Mouse (Mus musculus): Measurements from ENCODE around the gene Hbb-bh2. TPM values are rescaled to one million over a fixed set of nuclear protein-coding genes. Genes with fewer than 3 reads are reported as not detected.
"Not testable (repeated sequence)": the region's sequence is repeated elsewhere in the genome, so short reads cannot be mapped to it uniquely, and the experiment has no call there.

Gene Hbb-bh2
- polyA plus RNA-seq, 1 experiment from 2014 or later: not detected

DNA sequence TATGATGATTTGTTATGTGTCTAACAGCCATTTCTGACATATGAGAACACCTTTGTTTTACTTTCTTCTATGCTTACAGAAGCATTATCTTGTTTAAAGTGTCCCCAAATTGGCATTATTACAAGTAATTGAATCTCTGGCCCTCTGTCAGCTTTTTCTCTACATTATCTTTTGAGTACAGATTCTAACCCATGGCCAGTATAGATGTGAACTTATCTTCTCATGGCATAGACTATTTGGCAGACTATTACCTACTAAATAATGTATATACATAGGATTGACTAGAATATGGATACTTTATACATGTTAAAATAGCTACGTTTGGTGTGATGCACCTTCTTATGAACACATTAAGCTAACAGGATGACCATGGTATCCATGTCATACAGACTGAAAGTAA, 14.3 kb upstream of the Hbb-bh2 start:
- Histone ChIP-seq H3K4me2 (replicated peaks) (no peak overlapping the region), H3K9me3 (ENCODE audit: control insufficient read depth, low read length) (no peaks in the 10 kb centered on the region), H3K36me3 (replicated peaks; ENCODE audit: control insufficient read depth, insufficient read depth) (no peaks in the 10 kb centered on the region), H3K9ac (no peak overlapping the region), H3K4me1 (replicated peaks; ENCODE audit: control insufficient read depth, insufficient read depth, low read length) (no peaks in the 10 kb centered on the region), H3K27ac (no peak overlapping the region), H3K4me3 (replicated peaks; ENCODE audit: low read length) (no peak overlapping the region), H3K27me3 (ENCODE audit: control insufficient read depth, insufficient read depth, low read length) (no peaks in the 10 kb centered on the region)
- ATAC-seq (ENCODE audit: low FRiP score) (no peak), DNase-seq (ENCODE audit: low spot score) (no peak)
- WGBS: 73% methylated on average over 1 of the region's 1 CpGs

DNA sequence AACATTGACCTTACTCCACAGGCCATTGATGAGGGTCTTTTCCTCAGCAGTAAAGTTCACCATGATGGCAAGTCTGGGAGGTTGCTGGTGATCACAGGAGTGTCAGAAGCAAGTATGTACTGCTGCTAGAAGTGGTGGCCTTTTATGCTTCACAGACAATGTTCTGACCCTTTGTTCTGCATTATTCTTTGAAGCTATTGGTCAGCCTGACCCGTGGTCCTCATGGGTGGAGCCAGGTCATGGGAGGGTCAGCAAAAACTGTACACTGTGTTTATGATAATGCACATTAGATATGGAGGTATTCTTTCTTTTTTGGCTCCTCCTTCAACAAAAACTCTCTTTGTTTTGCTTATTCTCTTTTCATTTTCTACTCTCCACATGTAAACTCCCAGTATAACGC, 12.8 kb upstream of the Hbb-bh2 start, which contains the start of gene Hbb-y:
TSS of gene Hbb-y (minus strand) at position 127 of the 400 bp plus-strand sequence.
- Histone ChIP-seq H3K9me3 (ENCODE audit: control insufficient read depth, low read length) (no peaks in the 10 kb centered on the region), H3K4me1 (replicated peaks; ENCODE audit: control insufficient read depth, insufficient read depth, low read length) (no peaks in the 10 kb centered on the region), H3K4me3 (replicated peaks; ENCODE audit: low read length) (no peak within 1 kb of the TSS), H3K27me3 (ENCODE audit: control insufficient read depth, insufficient read depth, low read length) (no peaks in the 10 kb centered on the region), H3K36me3 (replicated peaks; ENCODE audit: control insufficient read depth, insufficient read depth) (no peaks in the 10 kb centered on the region), H3K27ac (no peak within 1 kb of the TSS), H3K4me2 (replicated peaks) (no peak within 1 kb of the TSS), H3K9ac (no peak within 1 kb of the TSS)
- ATAC-seq (ENCODE audit: low FRiP score) (no peak), DNase-seq (ENCODE audit: low spot score) (no peak)
- WGBS: 56% methylated on average over 2 of the region's 2 CpGs

DNA sequence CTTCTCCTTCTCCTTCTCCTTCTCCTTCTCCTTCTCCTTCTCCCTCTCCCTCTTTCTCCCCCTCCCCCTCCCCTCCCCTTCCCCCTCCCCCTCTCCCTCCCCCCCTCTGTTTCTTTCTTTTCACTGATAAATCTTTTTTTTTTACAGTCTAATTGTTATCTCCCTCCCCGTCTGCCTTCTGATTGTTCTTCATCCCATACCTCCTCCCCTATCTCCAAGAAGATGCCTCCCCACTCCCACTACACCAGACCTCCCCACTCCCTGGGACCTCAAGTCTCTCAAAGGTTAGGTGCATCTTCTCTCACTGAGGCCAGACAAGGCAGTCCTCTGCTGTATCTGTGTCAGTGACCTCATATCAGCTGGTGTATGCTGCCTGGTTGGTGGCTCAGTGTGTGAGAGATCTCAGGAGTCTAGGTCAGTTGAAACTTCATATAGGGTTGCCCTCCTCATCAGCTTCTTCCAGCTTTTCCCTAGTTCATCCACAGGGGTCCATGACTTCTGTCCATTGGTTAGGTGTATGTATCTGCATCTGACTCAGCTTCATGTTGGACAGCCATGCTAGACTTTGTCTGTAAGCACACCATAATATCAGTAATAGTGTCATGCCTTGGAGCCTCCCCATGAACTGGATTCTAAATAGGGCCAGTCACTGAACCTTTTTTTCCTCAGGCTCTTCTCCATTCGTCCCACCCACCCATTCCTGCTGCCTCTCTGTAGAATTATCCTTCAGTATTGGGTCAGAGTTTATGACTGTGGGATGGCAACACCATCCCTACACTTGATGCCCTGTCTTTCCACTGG, 4.4 kb upstream of the Hbb-bh2 start:
- H3K4me3 ChIP-seq (replicated peaks; ENCODE audit: low read length): no peak overlapping the region
- H3K9ac ChIP-seq: no peak overlapping the region
- 60% methylated on average over 1 of the region's 2 CpGs for WGBS

DNA sequence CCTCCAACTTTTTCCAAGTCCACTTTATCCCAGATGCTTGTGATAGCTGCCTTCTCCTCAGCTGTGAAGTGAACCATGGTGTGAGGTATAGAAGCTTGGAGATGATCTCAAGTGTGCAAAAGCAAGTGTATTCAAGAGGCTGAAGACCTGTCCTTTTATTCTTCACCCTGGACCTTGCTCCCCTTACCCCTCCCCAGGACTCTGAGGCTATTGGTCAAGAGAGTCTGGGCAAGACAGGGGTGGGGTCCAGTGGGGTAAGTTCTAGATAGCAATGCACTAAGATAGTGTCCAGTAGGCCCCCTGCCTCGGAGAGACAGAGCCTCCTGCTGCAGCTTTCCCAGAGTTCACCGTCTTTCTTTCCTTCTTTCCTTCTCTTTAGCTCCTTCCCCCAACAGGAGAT, 2.7 kb upstream of the Hbb-bh2 start, which contains the start of gene Hbb-bh1:
TSS of gene Hbb-bh1 (minus strand) at position 131 of the 400 bp plus-strand sequence.
- no peak within 1 kb of the TSS for H3K9ac ChIP-seq
- no peaks in the 10 kb centered on the region for H3K27me3 ChIP-seq (ENCODE audit: control insufficient read depth, insufficient read depth, low read length)
- no peak within 1 kb of the TSS for H3K4me3 ChIP-seq (replicated peaks; ENCODE audit: low read length)
- 92% methylated on average over 2 of the region's 2 CpGs for WGBS
- H3K9me3 ChIP-seq (ENCODE audit: control insufficient read depth, low read length): no peaks in the 10 kb centered on the region
- no peaks in the 10 kb centered on the region for H3K4me1 ChIP-seq (replicated peaks; ENCODE audit: control insufficient read depth, insufficient read depth, low read length)
- DNase-seq (ENCODE audit: low spot score): no peak
- H3K27ac ChIP-seq: no peak within 1 kb of the TSS
- no peak for ATAC-seq (ENCODE audit: low FRiP score)
- no peaks in the 10 kb centered on the region for H3K36me3 ChIP-seq (replicated peaks; ENCODE audit: control insufficient read depth, insufficient read depth)
- no peak within 1 kb of the TSS for H3K4me2 ChIP-seq (replicated peaks)

More for the DNA sequence above, 4.4 kb upstream of the Hbb-bh2 start:
- Histone ChIP-seq H3K27me3 (ENCODE audit: control insufficient read depth, insufficient read depth, low read length) (no peaks in the 10 kb centered on the region), H3K4me1 (replicated peaks; ENCODE audit: control insufficient read depth, insufficient read depth, low read length) (no peaks in the 10 kb centered on the region), H3K36me3 (replicated peaks; ENCODE audit: control insufficient read depth, insufficient read depth) (no peaks in the 10 kb centered on the region), H3K9me3 (ENCODE audit: control insufficient read depth, low read length) (no peaks in the 10 kb centered on the region), H3K27ac (no peak overlapping the region), H3K4me2 (replicated peaks) (no peak overlapping the region)
- ATAC-seq (ENCODE audit: low FRiP score) (no peak), DNase-seq (ENCODE audit: low spot score) (no peak)

DNA sequence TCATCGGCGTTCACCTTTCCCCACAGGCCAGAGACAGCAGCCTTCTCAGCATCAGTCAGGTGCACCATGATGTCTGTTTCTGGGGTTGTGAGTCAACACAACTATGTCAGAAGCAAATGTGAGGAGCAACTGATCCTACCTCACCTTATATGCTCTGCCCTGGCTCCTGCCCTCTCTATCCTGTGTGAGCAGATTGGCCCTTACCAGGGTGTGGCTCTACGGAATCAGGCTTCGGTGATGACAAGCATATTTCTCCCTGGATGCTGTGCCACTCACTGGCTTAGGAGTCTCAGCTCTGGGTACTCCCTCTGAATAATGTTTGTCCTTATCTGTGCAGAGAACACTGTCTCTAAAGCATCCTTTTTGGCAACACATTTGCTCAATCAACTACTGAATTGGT, 12.5 kb downstream of the Hbb-bh2 start, which contains the start of gene Hbb-bs:
TSS of gene Hbb-bs (minus strand) at position 289 of the 400 bp plus-strand sequence.
- 95% methylated on average over 4 of the region's 4 CpGs for WGBS
- Histone ChIP-seq H3K4me1 (replicated peaks; ENCODE audit: control insufficient read depth, insufficient read depth, low read length) (no peaks in the 10 kb centered on the region), H3K9me3 (ENCODE audit: control insufficient read depth, low read length) (no peaks in the 10 kb centered on the region), H3K27ac (no peak within 1 kb of the TSS), H3K9ac (no peak within 1 kb of the TSS), H3K4me3 (replicated peaks; ENCODE audit: low read length) (no peak within 1 kb of the TSS), H3K27me3 (ENCODE audit: control insufficient read depth, insufficient read depth, low read length) (no peaks in the 10 kb centered on the region), H3K4me2 (replicated peaks) (no peak within 1 kb of the TSS), H3K36me3 (replicated peaks; ENCODE audit: control insufficient read depth, insufficient read depth) (no peaks in the 10 kb centered on the region)
- no peak for ATAC-seq (ENCODE audit: low FRiP score)
- DNase-seq (ENCODE audit: low spot score): no peak

DNA sequence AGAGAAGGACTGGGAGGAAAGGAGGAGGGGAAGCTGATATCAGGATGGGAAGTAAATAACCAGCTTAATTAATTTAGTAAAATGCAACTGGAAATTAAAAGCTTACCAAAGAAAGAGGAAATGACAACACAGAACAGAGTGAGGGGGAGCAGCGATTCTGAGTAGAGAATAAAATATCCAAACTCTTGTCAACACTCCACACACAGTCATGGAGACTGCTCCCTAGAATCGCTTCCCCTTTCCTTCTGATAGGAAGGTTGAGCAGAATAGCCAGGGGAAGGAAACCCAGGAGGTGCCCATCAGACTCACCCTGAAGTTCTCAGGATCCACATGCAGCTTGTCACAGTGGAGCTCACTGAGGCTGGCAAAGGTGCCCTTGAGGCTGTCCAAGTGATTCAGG, 13.2 kb downstream of the Hbb-bh2 start:
- H3K4me1 ChIP-seq (replicated peaks; ENCODE audit: control insufficient read depth, insufficient read depth, low read length); H3K36me3 ChIP-seq (replicated peaks; ENCODE audit: control insufficient read depth, insufficient read depth); ATAC-seq (ENCODE audit: low FRiP score); H3K27me3 ChIP-seq (ENCODE audit: control insufficient read depth, insufficient read depth, low read length); H3K4me2 ChIP-seq (replicated peaks); DNase-seq (ENCODE audit: low spot score); H3K9me3 ChIP-seq (ENCODE audit: control insufficient read depth, low read length); H3K4me3 ChIP-seq (replicated peaks; ENCODE audit: low read length); H3K27ac ChIP-seq; H3K9ac ChIP-seq: not testable (repeated sequence)
- no CpG with 5 or more reads among the region's 2 CpGs for WGBS

DNA sequence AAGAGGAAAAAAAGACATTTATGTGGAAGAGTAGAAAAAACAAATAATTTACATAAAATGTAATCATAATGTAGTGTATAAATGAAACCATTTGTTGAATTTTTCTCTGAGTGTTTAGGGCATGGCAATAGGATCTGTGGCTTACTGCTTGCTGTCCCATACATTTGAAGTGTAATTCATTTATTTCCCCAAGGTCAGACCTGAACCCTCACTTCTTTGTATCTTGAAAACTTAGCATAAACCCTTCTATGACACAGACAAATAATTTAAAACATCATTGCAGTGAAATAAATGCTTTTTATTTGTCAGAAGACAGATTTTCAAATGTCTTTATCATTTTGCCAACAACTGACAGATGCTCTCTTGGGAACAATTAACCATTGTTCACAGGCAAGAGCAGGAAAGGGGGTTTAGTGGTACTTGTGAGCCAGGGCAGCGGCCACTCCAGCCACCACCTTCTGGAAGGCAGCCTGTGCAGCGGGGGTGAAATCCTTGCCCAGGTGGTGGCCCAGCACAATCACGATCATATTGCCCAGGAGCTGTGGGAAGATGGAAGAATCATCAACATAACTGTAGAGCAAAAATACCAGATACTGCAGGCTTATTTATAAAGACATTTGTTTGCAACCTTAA, 13.9 kb downstream of the Hbb-bh2 start:
- H3K4me1 ChIP-seq (replicated peaks; ENCODE audit: control insufficient read depth, insufficient read depth, low read length): no peaks in the 10 kb centered on the region
- no peaks in the 10 kb centered on the region for H3K9me3 ChIP-seq (ENCODE audit: control insufficient read depth, low read length)
- H3K4me2 ChIP-seq (replicated peaks): no peak overlapping the region
- no peak overlapping the region for H3K4me3 ChIP-seq (replicated peaks; ENCODE audit: low read length)
- no peak overlapping the region for H3K9ac ChIP-seq
- no peak overlapping the region for H3K27ac ChIP-seq
- ATAC-seq (ENCODE audit: low FRiP score): no peak
- no peak for DNase-seq (ENCODE audit: low spot score)
- WGBS: 54% methylated on average over 3 of the region's 3 CpGs
- H3K36me3 ChIP-seq (replicated peaks; ENCODE audit: control insufficient read depth, insufficient read depth): no peaks in the 10 kb centered on the region
- H3K27me3 ChIP-seq (ENCODE audit: control insufficient read depth, insufficient read depth, low read length): no peaks in the 10 kb centered on the region

DNA sequence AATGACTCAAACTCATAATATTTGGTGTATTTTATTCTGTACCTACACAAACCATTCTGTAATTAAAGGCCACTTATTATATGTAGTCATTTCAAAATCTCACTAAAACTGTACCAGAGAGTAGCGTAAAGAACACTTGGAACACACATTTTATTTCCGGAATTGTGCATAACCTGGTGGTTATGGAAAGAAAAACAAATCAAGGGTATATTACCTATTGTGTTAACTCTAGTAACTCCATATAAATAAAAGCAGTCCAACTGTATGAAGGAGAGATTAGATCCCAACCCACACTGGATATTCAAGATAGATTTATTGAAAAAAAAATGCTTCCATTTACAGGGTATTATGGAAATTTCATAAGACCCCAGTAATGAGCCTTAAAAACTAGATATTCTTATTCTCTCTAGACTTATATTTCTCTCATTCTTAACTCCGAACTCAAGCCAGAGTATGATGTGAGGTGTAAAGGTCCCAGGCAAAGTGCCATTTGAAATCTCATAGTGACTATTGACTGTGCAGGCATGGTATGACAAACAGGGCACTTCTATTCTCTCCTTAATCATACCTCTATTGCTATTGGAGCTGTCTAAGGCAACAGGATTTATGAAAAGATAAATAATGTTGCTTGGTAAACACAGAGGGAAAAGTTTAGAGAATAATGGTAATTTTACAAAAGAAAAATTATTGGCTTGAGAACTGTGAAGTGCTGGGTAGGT, 14.6 kb downstream of the Hbb-bh2 start:
- Histone ChIP-seq H3K27ac (no peak overlapping the region), H3K4me1 (replicated peaks; ENCODE audit: control insufficient read depth, insufficient read depth, low read length) (no peaks in the 10 kb centered on the region), H3K9me3 (ENCODE audit: control insufficient read depth, low read length) (no peaks in the 10 kb centered on the region), H3K36me3 (replicated peaks; ENCODE audit: control insufficient read depth, insufficient read depth) (no peaks in the 10 kb centered on the region), H3K4me3 (replicated peaks; ENCODE audit: low read length) (no peak overlapping the region), H3K27me3 (ENCODE audit: control insufficient read depth, insufficient read depth, low read length) (no peaks in the 10 kb centered on the region), H3K4me2 (replicated peaks) (no peak overlapping the region), H3K9ac (no peak overlapping the region)
- WGBS: 93% methylated on average over 3 of the region's 3 CpGs
- no peak for DNase-seq (ENCODE audit: low spot score)
- ATAC-seq (ENCODE audit: low FRiP score): no peak

DNA sequence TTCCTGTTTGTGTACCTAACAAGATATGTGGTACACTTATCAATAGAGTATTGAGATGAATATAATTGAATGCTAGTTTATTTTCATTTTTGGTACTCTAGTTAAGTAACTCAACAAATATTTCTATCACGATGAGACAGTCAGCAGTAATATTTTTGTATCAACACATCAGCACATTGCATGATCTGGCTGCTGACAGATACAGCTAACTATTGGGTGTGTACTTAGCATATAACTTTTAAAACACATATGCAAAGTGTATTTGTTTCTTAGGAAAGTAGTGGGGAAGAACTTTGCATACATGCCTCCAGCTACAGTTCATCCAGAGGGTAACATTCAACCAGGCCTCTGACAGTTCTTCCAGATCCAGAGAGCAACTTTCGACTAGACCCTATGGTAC, 15.7 kb downstream of the Hbb-bh2 start:
- ATAC-seq (ENCODE audit: low FRiP score): no peak
- Histone ChIP-seq H3K4me1 (replicated peaks; ENCODE audit: control insufficient read depth, insufficient read depth, low read length) (no peaks in the 10 kb centered on the region), H3K9me3 (ENCODE audit: control insufficient read depth, low read length) (no peaks in the 10 kb centered on the region), H3K27me3 (ENCODE audit: control insufficient read depth, insufficient read depth, low read length) (no peaks in the 10 kb centered on the region), H3K4me3 (replicated peaks; ENCODE audit: low read length) (no peak overlapping the region), H3K9ac (no peak overlapping the region), H3K27ac (no peak overlapping the region), H3K36me3 (replicated peaks; ENCODE audit: control insufficient read depth, insufficient read depth) (no peaks in the 10 kb centered on the region), H3K4me2 (replicated peaks) (no peak overlapping the region)
- no peak for DNase-seq (ENCODE audit: low spot score)
- WGBS: 85% methylated on average over 2 of the region's 2 CpGs
